Mouse (Mus musculus): ENCODE measurements at regions not wholly inside any gene's neighbourhood (a gene's known extent, or its start where the extent isn't known, plus 50 kb on each side); places are given as distances from the start of the nearest gene placed in this dataset.

DNA sequence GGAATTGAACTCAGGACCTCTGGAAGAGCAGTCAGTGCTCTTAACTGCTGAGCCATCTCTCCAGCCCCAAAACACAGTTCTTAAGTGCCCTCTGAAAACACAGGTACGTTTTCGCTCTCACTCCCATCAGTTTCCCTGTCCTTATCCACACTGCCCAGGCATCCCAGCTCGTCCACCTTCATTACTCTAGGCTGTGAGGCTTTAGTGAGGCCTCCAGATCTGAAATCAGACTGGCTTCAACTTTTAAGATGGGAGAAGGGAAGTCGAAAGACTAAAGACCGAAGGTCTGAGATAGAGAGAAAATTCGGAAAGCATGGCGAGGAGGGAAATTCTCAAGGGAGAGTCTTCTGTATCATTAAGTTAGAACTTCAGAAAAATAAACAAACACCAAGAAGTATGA is 54.8 kb upstream of the Tet2 start:
- no peak for DNase-seq

DNA sequence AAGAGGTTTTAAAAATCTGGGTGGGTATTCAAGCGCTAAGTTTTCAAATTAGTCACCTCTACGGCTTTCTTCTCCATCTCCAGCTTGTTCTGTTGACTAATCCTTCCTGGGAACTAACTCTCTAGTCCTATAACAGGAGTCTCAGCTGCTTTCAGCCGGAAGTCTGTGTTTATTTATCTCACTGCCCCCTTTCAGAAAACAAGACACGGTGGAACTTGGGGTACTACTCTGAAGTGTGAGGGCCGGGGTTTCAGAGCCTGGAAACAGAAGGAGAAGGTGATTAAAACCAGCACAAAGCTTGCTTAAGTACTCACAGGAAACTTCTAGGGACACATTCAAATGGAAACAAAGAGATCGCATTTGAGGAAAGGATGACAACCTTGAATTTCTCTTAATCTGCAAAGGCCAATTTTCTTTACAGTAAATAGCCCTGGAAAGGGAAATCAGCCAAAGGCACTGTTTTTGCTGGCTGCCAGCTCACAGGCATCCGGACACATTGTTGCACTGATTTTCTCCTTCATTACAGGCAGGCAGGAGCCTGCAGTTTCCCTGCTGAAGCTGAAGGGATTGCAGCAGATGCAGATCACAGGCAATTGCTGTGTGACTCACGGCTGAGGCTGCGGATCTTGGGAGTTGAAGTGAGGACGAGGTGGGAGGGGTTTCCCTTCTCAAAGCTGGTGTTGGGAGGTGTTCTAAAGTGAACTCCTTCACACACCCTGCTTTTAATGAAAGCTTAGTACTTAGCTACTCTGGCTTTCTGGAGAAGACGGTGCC is 55.7 kb upstream of the Tet2 start:
- DNase-seq: no peak

DNA sequence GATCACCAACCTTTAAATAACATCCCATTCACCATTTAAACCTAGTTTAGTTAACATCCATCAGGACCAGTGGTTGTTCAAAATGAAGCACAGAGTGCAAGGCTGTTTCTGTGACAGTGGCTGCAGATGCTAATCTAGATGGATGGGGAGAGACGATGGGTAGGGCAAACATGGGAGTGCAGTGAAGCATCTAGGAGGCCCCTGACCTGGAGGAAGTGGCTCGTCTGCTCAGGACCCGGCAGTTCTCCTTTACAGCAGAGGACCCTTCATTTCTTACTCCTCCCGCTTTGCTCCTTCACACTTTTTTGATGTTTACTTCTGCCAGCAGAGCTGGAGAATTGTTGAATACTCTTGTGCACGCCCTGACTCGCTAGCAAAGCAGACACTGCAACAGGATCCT is 60.5 kb upstream of the Tet2 start:
- DNase-seq: no peak

DNA sequence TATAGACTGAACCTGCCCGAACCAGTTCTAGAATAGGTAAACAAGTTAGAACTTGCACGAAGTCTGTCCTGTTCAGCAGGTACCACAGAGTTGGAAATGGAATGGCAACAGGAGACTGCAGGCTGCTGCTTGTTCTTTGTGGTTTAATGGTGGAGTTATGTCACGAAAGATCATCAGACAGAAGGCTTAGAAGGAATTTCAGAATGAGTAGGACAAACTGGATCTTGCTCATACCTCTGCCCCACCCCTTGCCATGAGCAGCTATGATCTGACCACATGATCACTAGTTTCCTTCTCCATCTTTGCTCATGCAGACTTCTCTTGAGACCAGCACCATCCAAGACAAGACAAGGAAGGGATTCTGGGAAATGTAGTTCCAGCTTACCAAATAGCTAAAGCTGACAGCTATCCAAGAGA is 63.9 kb upstream of the Tet2 start:
- DNase-seq: no peak

DNA sequence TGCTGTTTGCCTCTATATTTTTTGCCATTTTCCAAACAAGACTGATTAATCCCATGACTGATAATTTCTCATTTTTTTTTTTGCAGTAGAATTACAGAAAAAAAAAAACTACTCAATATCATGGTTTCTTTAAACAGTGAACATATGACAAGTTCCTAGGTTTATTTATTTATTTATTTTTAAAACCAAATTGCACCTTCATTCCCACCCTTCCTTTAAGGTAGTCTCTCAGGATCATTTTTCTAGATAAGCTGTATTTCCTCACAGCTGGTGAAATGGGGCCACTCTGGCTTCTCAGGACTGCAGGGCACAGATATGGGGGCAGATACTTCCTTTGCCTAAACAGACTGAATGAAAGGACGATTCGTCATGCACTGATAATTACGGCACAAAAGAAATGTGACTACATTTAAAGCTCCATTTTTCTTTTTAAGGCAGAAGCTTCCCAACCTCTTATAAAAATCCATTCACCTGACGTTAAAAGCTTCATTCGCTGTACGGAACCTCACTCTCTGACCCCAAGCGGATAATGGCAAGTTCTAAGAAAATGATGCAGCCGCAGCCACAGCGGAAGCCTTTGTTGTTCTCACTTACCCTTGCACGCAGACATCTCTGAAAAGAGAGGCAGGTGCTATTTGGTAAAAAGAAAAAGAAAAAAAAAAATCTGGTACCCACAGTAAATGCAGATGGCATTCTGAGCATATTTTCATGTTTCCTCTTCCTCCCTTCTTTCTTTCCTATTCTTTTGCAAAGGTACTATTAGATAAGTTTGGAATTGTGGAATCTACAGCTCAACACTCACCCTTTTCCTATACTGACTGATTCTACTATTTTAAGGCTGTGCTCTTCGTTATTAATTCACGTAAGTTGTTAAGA is 69.1 kb upstream of the Tet2 start:
- no peak for DNase-seq

DNA sequence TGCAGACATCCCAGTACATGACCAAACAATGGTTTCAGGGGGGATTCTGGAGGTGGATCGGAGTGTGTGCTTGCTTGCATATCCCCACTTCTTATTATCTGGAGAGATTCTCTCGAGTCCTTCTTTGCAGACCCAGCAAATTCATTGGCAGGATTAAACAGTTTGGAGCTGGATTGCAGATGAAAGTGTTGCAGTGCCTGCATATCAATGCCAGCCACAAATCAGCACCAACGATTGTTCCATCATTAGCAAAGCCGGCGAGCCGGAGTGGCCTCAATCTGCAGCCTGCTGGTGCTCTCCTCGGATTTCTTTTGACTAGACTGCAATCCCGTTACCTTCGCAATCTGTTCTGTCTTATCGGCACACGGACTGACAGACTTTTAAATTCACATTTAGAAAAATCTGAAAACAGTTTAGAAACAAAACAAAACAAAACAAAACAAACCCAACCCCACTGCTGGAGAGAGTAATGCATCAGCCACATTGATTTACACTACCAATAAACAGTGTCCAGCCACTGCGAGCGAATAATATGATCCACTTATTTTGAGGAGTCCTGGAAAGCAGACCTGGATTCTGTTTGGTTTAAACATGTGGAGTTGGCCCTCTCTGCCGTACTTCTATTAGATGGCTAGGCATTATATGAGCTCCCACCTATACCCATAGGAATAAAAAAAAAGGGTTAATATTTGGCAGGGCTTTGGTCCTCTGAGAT is 69.9 kb upstream of the Tet2 start:
- no peak for DNase-seq

DNA sequence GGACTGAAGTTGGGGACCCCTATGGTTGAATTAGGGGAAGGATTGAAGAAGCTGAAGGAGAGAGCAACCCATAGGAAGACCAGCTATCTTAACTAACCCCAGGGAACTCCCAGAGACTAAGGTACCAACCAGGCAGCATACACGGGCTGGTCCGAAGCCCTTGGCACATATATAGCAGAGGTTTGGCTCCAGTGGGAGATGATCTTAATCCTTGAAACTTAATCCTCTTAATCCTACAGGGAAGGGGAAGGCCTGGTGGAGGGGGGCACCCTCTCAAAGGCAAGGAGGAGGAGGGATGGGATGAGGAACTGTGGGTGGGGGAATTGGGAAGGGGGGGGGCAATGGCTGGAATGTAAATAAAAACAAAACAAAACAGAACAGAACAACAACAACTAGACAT is 72.1 kb upstream of the Tet2 start:
- DNase-seq: no peak

DNA sequence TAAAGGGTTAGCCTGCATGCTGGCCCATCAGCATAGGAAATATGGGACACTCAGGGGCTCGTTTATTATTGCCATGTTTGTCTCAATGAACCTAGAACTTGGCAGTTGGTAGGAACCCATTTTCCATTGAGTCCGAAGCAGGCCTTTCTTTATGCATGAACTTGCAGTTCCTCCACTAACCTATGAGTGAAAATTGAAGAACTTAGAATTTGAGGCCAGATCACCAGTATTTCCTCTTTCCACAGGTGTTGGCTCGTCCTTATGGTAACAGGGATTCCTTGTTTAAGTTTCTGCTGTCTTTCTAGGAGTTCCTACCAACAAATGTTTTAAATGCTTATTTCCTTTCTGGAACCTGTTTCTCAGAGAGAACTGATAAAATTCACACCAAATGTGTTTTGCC is 73.6 kb upstream of the Tet2 start:
- DNase-seq: no peak

DNA sequence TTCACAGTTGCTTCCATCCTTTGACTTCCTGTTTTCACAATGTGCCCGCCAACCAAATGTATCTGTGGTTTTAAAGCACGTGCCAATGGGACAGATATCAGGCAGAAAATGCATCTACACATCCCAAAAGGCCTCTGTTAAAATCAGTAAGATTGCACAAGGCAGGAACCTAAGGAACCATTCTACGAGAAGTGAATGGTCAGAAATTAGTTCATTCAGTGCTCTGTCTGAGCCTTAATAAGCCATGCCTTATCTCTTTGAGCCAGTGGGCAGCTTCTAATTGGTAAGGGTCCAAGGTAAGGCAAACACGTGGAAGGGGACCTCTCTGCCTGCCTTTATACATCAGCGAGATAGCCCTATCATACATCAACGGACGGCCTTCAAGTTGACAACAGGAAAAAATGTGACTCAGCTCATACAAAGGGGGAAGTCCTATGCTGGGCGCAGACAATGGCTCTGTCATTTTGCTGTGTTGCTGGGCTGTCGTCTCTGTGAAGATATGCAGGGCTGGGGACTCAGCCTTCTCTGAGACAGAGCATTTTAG is 78.3 kb upstream of the Tet2 start:
- DNase-seq: no peak

DNA sequence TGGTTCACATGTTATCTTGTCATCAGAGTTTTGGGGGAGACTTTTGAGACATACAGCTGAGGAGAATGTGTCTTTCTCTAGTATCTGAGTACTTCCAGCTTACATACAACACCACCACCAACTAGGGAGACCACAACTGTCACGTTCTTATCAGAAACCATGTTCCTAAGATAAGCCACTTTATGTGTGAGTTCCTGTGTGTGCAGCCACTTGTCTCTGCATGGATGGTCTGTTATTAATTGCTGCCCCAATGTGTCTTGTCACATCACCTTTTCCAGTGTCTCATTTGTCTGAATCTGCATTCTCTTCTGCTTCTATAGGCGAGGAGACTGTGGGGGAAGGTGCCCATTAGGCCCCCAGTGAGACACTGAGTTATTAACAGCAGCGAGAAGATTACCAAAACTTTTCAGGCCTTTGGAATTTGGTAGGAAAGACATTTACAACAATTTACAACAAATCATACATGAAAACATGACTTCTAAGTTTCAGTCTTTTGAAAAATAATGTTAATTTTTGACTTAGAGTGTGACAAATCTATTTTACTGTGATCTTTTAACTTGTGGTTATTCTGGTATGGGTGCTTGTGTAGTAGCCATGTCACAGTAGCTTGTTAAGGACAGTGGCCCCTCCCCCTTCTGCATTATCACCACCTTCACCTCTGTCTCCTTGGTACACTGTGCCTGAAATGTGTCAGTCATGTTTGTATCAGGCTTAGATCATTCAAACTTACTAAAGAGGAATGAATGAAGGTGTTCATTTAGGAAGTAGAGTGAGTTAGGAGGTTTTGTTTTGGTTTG is 79.3 kb upstream of the Tet2 start:
- no peak for DNase-seq

DNA sequence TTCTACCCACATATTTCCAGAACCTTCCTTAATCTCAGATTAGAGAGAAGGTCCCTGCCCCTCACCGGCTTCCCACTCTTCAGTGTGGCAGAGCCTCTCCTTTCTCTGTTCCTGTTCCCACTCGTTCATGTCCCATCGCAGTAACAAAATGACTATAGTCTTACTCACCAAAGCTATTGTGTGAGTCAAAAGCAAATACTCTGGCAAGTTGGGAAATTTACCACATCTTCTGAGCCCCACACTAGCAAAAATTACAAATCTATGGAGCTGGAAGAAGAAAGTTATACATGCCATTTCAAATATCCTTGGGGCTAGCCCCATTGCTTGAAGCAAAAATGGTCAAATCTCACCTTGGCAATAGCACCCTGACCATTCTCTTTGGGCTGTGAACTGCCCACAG is 80.1 kb upstream of the Tet2 start:
- DNase-seq: no peak

DNA sequence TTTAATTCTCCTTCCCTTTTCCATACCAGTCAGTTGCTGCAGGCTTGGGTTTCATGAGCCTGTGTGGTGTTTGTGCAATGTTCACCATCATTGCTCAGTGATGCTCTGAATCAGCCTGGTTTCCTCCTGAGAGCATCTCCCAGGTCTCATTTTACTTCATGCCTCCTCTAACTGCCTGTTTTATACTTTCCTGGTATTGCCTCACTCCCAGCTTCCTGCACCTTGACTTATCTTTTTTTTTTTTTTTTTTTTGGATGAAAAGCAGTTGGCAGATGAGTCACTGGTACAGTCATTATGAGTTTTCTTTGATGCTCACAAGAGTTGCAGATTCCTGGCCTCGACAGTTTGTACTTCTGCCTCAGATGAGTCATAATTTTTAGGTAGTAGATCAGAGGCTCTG is 81.5 kb upstream of the Tet2 start:
- DNase-seq: no peak

DNA sequence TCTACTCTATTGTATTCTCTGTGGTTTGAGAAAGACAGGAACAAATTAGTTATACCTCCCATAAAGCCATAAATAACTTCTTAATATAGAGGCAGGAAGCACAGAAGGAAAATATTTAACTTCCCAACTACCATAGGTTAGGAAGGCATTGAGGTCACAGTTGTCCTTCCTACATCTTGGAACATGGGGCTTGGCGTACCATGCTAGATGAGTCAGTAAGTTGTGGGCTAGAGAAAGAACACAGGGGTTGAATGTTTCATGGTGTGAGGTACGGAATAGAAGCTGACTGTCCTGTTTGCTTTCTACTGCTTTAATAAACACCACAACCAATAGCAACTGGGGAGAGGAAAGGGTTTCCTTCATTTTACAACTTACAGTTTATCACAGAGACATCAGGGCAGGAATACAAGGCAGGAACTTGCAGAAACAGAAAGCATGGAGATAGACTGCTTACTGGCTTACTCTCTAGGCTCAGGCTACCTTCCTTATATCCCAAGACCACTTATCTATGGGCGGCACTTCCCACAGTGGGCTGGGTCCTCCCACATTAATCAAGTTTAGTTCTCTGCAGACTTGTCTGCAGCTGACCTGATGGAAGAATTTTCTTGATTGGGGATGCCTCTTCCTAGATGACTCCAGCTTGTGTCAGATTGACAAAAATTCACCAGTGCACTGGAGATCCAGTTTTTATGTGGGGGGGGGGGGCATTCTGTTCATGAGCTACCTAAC is 82.3 kb upstream of the Tet2 start:
- DNase-seq: no peak

DNA sequence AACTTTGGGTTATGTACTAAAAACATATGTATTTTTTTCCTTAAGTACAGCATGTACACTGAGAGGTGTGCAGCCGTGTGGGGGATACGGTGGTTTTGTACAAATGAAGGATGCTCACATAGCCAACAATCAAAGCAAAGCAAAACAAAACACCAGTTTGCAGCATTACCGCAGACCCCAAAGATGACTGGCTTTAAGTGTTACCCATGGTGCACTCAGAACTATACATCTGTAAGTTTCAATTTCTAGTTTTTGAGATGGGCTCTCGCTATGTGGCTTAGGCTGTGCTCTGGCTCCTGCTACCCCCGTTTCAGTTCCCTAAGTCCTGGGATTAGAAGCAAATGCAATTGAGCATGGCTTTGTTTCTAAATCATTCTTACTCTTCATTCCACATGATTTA is 89.4 kb upstream of the Tet2 start:
- DNase-seq: no peak

DNA sequence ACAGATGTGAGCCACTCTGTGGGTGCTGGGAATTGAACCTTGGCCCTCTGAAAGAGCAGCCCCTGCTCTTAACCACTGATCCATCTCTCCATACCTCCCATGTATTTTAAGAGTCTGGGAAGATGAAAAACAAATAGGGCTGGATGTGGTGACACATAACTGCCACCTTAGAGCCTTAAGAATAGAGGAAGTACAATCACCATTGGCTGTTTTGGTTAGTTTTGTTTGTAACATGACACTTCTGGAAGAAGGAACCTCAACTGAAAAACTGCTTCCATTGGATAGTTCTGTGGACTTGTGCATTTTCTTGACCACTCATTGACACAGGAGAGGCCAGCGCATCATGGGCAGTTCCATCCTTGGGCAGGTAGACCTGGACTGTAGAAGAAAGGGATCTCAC is 100.7 kb upstream of the Tet2 start:
- DNase-seq: no peak

DNA sequence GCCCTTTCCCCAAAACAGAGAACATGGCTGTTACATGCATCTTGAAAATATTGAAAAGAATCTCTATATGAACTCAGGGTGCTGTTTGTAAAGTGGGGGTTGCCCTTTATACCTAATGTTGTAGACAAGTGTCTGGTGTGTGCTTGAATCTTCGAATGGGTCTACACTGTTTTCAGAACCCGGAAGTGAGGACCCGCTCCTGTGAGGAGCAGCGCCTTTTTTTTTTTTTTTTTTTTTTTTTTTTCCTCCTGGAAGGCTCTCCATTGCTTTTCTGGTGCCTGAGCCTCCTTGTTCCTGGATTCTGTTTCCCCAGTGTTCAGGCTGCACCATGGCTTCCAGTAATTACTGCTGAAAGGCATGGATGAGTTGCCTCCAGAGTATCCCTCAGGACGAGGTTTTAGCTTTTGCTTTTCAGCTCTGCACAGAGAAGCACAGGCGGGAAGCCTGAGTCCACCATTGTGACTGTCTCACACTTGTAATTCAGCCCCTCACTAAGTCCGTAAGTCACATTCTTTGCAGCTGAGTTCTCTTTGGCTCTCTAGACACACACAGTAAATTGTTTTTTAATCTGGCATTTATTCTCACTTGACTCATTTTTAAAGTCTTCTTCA is 101.6 kb upstream of the Tet2 start:
- DNase-seq: no peak

DNA sequence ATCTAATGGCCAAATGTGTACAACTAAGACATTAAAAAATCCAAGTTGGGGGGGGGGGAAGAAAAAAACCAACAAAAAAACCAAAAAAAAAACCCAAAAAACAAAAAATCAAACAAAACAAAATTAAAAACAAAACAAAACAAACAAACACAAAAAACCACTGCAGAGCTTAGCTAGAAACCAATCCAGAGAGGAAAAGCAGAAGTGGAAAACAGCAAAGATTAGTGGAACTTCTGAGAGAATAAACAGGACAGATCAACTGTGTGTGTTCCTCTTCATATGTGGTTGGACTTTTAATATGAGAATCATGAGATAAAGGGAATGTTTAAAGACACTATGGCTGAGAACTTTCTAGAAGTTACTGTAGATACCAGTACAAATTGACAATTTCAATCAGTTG is 105.1 kb upstream of the Tet2 start:
- no peak for DNase-seq

DNA sequence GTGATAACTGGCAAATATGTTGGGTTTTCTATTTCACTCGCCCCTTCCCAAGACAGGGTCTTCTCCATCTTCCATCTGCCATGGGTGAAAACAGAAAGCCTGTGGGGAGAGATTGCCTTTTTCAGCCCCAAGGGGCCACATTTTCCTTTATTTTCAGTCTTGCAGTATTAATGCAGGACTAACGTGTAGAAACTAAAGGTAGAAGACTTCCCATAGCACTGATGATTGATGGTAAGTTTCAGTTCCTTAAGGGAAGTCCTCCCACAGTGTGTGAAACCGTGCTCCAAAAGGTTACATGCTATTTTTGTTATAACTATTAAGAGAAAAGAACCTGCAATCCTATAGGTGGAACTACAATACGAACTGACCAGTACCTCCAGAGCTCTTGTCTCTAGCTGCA is 107.1 kb upstream of the Tet2 start:
- DNase-seq: no peak

DNA sequence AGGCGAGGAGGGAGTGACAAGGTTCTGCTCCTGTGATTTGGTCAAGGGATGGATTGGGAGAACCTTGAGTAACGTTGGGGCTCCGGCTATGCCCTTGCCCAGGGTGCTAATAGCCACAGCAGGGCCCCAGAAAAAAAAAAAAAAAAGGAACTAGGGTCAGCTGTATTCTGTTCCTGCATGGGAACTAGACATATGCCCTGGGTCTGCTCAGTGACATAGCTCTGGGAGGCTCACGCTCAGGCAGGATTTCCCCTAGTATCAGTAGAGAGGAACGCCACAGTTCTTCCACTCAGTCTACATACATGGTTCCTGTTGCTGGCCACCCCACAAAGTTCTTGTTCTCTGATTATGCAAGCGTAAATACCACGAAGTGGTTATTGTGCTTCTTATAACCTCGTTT is 114.8 kb upstream of the Tet2 start:
- no peak for DNase-seq

DNA sequence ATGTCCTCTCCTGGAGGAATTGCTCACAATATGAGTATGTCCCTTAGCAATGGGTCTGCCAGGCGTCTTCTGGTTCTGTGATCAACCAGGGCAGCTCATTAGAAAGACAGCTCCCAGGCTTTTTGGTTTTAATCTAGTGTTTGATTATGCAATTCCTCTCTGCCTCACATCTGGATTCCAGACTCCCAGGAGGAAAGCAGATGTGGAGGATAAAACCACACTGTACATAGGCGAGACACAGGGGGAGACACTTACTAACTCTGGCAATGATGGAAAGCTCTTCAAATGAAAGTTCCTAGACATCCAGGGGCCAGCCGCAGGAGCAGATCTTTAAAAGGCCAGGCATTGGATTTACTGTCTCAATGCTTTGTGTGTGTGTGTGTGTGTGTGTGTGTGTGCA is 116.4 kb upstream of the Tet2 start:
- DNase-seq: no peak

DNA sequence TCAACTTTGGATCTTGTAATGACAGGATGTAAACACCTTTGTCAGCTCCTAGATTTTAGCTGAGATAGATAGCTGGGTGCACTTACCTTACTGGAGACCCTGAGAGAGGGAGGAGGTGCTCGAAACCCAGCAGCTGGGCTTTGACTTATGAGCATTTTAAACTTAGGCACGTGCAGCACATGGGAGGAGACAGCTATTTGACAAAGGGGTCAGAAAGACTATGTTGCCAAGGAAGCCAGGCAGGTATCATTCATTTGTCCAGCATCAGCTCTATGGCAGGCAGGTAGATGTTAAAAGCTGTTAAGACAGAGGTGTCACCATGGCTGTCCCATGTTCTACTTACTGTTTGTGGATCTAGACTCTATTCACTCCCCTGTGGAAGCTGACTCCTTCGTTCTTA is 120.0 kb upstream of the Tet2 start:
- DNase-seq: no peak
